Mouse (Mus musculus) natural killer cell, adult 2 months (primary cell): ENCODE results near the gene Olfr71.

Experiments
- DNase-seq, 2 experiments: peaks; one replicate each; pipeline ENCODE4 v3.0.0; 2022; ENCODE audit warnings: low spot score in 2 of 2

The Olfr71 gene

GRCm38 (mm10) chr4:43713652-43714219 is 3.7 kb upstream of the Olfr71 start:
- DNase-seq: no peak

DNA sequence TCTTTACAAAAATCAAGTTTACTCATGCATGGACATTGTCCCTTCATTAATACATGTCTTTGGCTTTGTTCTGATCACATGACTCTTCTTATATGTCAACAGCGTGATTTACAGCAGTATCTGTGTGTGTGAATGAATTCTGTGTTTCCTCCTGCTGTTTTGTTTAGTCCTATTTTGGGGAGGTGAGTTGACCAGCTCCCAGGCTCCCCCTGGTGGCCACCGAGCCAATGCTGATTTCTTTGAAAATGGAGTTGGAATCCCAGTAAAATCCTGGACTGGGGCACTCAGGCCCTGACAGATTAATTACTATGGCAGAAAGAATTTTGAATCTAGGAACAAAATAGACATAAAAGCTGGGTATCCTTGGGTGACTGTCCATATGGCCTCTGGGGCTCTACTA is 1.8 kb upstream of the Olfr71 start:
- peak; percentile 58 to 69 for DNase-seq

DNA sequence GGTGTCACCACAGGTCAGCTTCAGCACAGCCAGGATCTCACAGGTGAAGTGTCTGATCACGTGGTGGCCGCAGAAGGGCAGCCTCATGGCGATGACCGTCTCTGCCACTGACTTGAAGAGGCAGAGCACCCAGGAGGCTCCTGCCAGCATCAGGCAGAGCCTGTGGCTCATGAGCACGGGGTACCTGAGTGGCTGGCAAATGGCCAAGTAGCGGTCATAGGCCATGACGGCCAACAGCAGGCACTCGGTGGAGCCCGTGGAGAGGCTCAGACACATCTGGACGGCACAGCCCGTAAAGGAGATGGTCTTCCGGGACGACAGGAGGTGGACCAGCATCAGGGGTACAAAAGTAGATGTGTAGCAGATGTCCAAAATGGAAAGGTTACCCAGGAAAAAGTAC is 4.1 kb downstream of the Olfr71 start:
- no peak for DNase-seq

DNA sequence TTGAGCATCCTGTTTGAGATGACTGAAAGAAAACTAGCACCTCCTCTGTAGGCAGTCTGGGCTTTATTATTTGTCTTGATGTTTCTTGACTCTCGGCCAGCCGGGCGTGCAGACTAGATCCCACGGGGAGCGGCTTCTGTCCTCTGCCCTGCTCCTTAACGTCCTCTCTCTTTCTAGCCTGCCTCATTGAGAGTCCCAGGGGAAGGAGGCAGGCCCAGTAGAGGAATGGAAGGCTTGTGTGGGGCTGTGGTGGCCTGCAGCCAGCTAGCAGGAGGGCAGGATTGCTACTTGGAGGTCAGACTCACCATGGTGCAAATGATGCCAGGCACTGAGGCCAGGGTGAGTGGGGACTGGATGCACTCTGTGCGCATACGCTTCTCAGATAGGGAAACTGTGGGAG is 6.2 kb downstream of the Olfr71 start:
- DNase-seq: no peak

- no peak for DNase-seq
Observed at GRCm38 (mm10) chr4:43703439-43703838, 6.6 kb downstream of the Olfr71 start.

- no peak for DNase-seq
Observed at GRCm38 (mm10) chr4:43700707-43701106, 9.3 kb downstream of the Olfr71 start, which contains the start of gene Olfr70. Gene Olfr70, minus strand, starts transcription at chr4:43700807.

DNA sequence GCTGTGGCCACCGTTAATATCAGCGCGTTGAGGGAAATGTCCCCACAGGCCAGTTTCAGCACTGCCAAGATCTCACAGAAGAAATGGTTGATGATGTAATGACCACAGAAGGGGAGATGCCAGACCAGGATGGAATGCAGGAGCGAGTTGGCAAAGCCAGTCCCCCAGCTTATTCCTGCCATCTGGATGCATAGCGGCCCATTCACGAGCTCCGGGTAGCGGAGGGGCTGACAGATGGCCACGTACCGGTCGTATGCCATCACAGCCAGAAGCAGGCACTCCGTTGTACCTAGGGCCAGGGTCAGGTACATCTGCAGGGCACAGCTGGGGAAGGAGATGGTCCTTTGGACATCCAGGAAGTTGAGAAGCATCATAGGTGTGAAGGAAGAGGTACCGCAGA is 13.5 kb downstream of the Olfr71 start:
- no peak for DNase-seq

DNA sequence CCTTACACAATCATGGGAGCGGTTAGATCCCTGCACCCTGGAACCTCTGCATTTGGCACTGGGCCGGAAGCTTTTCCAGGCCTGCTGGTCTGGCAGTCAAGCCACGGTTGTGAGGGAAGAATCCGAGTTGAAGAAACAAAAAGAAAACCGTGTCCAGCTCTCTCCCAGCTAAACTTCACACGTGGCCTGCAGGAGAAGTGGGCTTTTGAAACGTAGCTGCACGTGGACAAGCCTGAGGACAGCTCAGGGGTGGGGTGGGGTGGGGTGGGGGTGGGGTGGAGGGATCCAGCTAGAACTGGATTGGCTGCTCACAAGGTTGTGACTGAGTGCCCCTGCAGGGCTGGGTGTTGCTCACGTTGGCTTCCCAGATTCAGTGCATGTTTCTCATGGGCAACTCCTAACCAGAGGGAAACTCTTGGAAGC is 14.8 kb downstream of the Olfr71 start:
- DNase-seq: no peak

DNA sequence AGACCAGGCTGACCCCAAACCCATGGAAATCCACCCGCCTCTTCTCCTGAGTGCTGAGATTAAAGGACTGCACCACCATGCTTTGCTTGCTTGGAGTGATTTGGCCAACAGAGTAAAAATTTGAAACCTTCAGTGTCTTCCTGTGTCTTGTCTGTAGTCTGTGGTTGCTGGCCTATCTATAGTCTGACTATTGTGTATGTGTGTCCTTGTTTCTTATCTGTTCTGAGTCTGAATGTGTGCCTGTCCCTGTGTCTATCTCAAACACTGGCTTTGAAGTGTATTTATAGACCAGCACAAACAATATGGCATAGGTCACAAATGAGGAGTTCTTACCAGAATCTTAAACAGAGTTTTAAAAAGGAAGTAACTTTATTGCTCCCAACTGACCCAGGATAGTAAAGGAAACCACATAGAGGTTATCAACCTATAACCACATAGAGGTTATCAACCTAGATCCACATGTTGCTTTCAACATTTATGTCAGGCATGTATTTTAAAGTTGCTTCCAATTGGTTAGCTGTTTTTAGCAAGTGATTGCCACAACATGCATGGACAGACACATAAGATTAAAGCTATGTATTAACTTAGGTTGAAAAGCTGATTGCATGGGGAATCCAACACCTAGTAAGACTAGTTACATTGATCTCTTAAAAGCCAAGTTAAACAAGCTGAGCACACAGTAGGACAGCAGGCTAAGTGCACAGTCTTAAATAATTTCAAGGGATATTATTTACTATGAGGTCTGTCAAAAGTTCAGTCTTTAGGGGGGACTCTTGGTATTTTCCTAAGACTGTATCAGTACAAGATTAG is 15.4 kb downstream of the Olfr71 start:
- DNase-seq: no peak

DNA sequence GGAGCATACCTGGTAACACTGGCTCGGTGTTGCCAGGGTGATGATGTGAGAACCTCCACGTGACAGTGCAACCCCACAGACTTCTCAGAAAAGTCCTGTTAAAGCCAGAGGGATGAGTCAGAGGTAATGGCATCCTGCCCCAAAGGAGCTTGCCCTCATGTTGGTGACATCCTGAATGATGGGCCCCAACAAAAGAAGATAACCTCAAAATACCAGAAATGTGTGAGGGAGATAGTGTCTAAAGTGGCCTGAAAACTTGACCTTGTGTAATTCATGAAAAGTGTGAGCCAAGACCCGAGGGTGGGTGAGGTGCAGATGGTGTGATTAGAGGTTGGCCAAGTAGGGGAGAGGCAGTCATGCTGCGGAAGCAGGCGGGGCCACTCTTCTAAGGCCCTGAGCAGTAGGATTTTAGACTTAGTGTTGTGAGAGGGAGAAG is 16.2 kb downstream of the Olfr71 start:
- peak; percentile 58 to 76 for DNase-seq

- DNase-seq: no peak
Observed at GRCm38 (mm10) chr4:43691026-43691425, 19.0 kb downstream of the Olfr71 start.

- DNase-seq: no peak
Observed at GRCm38 (mm10) chr4:43690021-43690420, 20.0 kb downstream of the Olfr71 start.

- DNase-seq: no peak
Observed at GRCm38 (mm10) chr4:43679416-43680043, 30.5 kb downstream of the Olfr71 start.

- DNase-seq: no peak
Observed at GRCm38 (mm10) chr4:43678541-43678940, 31.5 kb downstream of the Olfr71 start.

GRCm38 (mm10) chr4:43675608-43676007 is 34.4 kb downstream of the Olfr71 start:
- DNase-seq: no peak

- DNase-seq: no peak
Observed at GRCm38 (mm10) chr4:43674974-43675373, 35.1 kb downstream of the Olfr71 start.

- no peak for DNase-seq
Observed at GRCm38 (mm10) chr4:43673703-43674102, 36.4 kb downstream of the Olfr71 start.

DNA sequence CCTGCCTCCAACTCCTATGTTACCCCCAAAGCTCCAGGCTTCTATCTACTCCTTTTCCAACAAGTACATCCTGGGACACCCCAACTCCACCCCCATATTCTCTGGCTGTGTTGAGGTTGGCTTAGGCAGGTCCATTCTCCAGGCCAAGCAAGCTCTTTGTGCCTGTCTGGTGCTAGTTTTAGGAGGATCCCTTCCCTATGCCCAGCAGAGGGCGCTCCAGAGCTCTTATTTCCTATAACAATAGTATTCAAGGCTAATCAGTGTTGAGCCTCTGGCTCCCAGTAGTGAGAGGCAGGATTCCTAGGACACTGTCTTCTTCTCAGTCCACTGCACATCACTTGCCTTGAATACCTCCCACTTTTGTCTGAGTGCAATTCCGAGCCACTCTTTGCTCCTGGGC is 38.0 kb downstream of the Olfr71 start:
- peak; percentile 75 to 82 for DNase-seq

- no peak for DNase-seq
Observed at GRCm38 (mm10) chr4:43669428-43669794, 40.6 kb downstream of the Olfr71 start.

- DNase-seq: peak; percentile 77 to 81
Observed at GRCm38 (mm10) chr4:43668782-43669427, 41.1 kb downstream of the Olfr71 start, which contains the start of the genes Tmem8b and Fam221b. Gene Tmem8b, plus strand, starts transcription at chr4:43668971. Gene Fam221b, minus strand, starts transcription at chr4:43669145.

DNA sequence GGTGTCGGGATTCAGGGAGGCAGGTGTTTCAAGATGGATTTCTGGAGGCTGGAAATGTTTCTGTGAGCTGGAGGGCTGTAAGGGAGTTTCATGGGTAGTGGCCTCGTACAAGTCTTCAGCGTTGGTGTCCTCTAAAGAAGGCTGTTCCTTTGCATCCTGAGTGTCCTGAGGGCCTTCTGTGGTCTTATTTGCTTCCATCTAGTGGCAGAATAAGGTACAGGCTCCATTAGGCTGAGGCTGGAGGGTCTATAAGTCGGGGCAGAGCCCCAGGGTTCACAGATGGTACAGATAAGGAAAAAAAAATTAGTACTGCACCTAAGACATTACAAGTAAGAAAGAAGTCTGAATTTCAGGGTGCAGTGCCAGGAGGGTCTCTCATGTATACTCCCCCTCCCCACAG is 43.6 kb downstream of the Olfr71 start:
- DNase-seq: no peak

DNA sequence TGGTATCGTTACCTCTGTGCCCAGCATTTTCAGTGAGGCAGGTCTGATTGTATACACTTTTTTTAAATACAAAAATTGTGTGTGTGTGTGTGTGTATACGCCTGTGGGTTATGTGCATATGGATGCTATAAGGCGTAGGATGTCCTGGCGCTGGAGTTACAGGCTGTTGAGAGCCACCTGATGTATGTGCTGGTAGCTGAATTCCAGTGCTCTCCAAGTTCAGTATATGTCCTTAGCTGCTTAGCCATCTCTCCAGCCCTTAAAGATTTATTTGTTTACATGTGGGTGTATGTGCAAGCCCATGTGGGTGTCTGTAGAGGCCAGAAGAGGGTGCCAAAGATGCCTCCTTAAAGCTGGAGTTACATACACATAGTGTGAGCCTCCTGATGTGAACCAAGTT is 52.9 kb downstream of the Olfr71 start:
- no peak for DNase-seq
